Mouse (Mus musculus) ovary, postnatal 36 days (tissue): ENCODE measurements around the gene Gnpda2.

Source experiments
- DNase-seq: peaks from one replicate; pipeline ENCODE4 v3.0.0; 2022; ENCODE audit warnings: low spot score, mixed read lengths

Gnpda2 gene

GRCm38 (mm10) chr5:69591640-69592461 is at the start of gene Gnpda2:
Gene Gnpda2, minus strand, starts transcription at chr5:69592340.
- peak; percentile 78 for DNase-seq

DNA sequence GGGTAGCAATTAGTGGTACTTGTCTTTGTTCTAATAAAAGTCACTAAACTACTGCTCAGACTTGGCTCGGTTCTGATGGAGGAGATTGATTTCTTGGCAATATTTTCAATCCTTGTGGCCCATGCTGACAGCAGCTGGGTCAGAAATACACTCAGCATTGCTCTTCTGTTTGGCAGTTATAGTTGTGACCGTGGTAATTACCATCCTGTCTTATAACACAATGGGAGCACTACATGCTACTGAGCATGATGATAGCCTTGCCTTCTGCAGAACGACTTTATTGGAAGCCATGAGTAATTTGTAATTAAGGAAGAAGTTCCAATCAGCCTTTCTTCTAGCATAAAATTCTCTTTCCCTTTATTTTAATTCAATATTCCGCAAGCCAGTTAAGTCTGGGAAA is 42.6 kb upstream of the Gnpda2 start:
- DNase-seq: no peak

DNA sequence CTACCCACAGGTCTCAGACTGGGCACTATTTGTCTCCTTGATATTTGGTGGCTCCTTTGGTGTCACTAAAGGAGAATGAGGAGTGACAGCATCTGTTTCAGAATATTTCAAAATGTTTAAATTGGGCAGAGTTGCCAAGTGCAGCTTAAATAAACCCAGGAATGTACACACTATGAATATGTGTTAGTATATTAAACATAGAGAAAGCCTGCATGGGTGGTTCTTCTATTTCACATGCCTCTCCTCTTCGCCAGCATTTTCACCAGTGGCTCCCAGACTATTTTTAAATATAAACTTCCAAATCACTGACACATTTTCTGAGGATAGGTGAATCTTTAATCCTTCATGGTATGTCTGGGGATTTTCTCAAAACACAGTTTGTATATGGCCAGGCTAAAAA is 28.8 kb upstream of the Gnpda2 start:
- no peak for DNase-seq

GRCm38 (mm10) chr5:69613209-69613796 is 21.2 kb upstream of the Gnpda2 start:
- no peak for DNase-seq

DNA sequence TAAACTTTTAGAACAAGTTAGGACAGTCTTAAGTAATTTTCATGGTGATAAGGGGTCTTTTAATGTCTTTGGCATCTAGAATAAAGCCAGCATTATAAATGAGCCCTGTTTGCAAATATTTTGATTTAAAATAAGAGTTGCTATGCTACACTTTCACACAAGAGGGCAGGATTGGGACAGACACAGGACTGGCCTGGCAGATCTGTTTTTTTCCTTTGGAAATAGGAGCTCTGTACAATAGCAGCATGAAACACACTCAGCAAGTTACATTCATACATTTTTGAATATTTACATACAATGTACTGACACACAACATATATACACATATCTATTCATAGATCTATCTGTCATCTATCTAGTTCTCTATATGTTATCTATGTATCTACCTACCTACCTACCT is 8.9 kb upstream of the Gnpda2 start:
- DNase-seq: no peak

DNA sequence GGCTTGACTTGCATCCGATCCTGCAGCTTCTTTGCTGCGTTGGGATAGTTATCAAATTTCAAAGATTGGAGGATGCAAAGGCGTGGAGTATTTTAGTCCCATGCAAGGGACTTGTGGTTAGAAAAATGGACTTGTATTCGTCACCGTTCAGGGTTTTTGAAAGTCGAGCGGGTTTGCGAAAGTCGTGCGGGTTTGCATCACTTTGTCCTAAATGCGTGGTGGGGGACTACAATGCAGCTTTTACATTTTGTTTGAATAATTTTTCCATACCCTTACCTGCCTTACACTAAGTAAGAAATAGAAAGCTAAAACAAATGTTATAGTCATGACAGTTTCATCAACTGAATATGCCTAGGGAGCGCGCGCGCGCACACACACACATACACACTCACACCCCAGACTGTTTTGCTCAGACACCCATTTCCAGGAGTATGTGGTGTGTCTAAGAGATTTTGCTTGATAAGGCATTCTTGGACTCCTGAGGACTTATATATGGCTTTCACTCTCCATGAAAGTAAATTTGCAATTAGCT is 34.7 kb downstream of the Gnpda2 start:
- no peak for DNase-seq

DNA sequence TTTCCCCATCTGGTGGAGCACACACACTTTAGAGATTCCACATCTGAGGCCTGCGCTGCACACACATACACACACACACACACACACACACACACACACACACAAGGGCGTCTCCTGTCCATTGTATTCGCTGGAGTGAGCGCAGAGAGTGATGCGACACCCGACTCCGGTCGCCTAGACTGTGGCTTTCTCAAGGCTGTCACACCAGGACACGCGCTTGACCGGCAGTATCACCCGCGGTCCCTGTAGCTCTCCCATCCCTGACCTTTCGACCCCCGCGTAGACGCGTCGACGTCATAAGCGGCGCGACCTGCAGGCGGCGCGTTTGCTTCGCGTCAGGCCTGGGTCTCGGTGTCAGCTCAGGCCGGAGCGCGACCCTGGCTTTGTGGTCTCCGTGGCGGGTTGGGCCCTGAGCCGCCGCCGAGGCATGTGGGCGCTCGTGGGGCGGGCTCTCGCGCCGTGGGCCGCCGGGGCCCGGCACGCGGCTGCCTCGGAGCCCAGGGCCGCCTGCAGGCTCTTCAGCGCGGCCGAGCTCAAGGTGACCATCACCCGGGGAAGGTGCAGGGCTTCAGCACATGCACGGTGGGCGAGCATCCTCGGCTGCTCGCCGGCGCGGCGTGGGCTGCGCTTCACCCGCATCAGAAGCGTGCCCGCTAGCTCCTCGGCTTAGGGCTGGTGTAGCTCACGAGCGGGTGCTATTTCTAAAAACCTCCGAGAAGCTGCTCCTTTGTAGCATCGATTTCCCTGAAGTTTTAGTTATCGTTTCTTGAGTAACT is 35.3 kb downstream of the Gnpda2 start, which contains the start of gene Guf1:
TSS of gene Guf1 (plus strand) at position 296 of the 776 bp plus-strand sequence.
- peak; percentile 92 for DNase-seq

GRCm38 (mm10) chr5:69542489-69542888 is 49.7 kb downstream of the Gnpda2 start, which contains the start of gene Yipf7:
Gene Yipf7, minus strand, starts transcription at chr5:69542648.
- DNase-seq: no peak

DNA sequence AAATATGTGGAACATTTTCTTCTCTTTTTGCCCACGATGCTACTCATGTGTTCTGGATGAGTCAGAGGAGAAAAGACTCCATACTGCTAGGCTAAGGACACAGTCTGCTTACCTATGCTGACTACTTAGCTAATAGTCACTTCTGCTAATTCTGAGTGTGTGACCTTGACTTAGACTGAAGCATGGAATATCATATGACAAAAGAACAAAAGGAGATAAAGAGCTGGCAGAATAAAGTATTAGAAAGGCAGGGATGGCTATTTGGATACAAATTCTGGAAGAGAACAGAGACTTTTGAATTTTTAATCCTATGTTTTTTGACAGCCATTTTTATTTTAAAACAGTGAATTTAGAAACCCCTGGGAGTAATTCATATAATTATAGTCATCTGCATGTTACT is 50.5 kb downstream of the Gnpda2 start:
- no peak for DNase-seq

- no peak for DNase-seq
Observed at GRCm38 (mm10) chr5:69523944-69524343, 68.2 kb downstream of the Gnpda2 start.
